Mouse (Mus musculus) kidney, embryonic 15.5 days (tissue): ENCODE data around the gene Pdzk1. TPM values are rescaled to one million over a fixed set of nuclear protein-coding genes. Genes with fewer than 3 reads are reported as not detected.

Experiments used
- ATAC-seq: fragments of 200-750 bp; cut with Nextera tagmentation; replicated peaks from 2 replicates; pipeline ENCODE4 v1.8.0; 2017; ENCODE audit warnings: moderate TSS enrichment; ENCODE audit not compliant: low FRiP score
- H3K27ac ChIP-seq: fragments of 300-500 bp; sonication (generic); 2 replicates; pipeline ENCODE4 v1.5.1; 2015; ENCODE audit warnings: mild to moderate bottlenecking, inconsistent platforms
- H3K27me3 ChIP-seq: fragments of 300-500 bp; sonication (generic); 2 replicates; pipeline ENCODE4 v1.6.1; 2015; ENCODE audit warnings: inconsistent platforms
- H3K36me3 ChIP-seq: fragments of 300-500 bp; sonication (generic); 2 replicates; pipeline ENCODE4 v1.6.1; 2015; ENCODE audit warnings: inconsistent platforms
- H3K4me1 ChIP-seq: fragments of 300-500 bp; sonication (generic); 2 replicates; pipeline ENCODE4 v1.6.1; 2015; ENCODE audit warnings: inconsistent platforms
- H3K4me2 ChIP-seq: fragments of 300-500 bp; sonication (generic); 2 replicates; pipeline ENCODE4 v1.6.1; 2015; ENCODE audit warnings: moderate library complexity, mild to moderate bottlenecking, inconsistent platforms
- H3K4me3 ChIP-seq: fragments of 300-500 bp; sonication (generic); replicated peaks from 2 replicates; pipeline ENCODE4 v1.5.1; 2015; ENCODE audit warnings: mild to moderate bottlenecking, inconsistent platforms
- H3K9ac ChIP-seq: fragments of 300-500 bp; sonication (generic); 2 replicates; pipeline ENCODE4 v1.6.1; 2015; ENCODE audit warnings: mild to moderate bottlenecking, inconsistent platforms
- H3K9me3 ChIP-seq: fragments of 300-500 bp; sonication (generic); replicated peaks from 2 replicates; pipeline ENCODE4 v1.6.1; 2016; ENCODE audit warnings: inconsistent platforms
- WGBS: fragments of 180-500 bp; shearing (Covaris S2); methylation state at CpG from one replicate; pipeline ENCODE4 v1.1.7; 2015; ENCODE audit warnings: mixed read lengths; 5-methylcytosine and 5-hydroxymethylcytosine counted together
- polyA plus RNA-seq: library from polyadenylated mRNA; unstranded; fragments of >200 nt; fragmentation: Nextera tagmentation; extraction: Ambion mirVana; gene quantifications from 2 replicates; pipeline ENCODE4 v1.2.1, GENCODE M21; 2015

Gene Pdzk1
- polyA plus RNA-seq, 1 experiment from 2014 or later = 138 TPM

DNA sequence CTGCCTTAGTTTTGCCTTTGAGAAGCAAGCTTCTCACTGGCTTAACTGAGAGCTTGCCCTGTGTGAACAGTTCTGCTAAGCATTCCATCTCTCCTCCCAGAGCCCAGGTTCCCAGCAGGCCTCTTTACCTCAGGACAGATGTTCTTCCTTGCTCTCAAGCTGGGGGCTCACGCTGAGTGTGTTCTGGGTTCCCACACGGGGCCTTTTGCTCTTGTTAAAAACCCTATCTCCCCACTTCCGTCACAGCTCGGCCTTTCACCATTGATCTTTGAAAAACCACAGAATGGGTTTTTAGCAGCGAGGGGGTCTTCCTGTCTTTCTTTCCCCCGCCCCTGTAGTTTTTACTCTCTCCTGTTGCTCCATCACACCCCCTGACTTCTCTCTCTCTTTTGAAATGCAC, 14.7 kb upstream of the Pdzk1 start:
- Histone ChIP-seq H3K9ac (no peak overlapping the region), H3K9me3 (no peaks in the 10 kb centered on the region), H3K36me3 (no peaks in the 10 kb centered on the region), H3K27ac (no peak overlapping the region), H3K4me2 (no peak overlapping the region), H3K4me3 (no peak overlapping the region), H3K4me1 (peaks cover 12% of the 10 kb centered on the region), H3K27me3 (0 out of 2 replicates have a peak, but pooled peaks cover 3% of the 10 kb centered on the region)
- 66% methylated on average over 6 of the region's 6 CpGs for WGBS
- no peak for ATAC-seq

DNA sequence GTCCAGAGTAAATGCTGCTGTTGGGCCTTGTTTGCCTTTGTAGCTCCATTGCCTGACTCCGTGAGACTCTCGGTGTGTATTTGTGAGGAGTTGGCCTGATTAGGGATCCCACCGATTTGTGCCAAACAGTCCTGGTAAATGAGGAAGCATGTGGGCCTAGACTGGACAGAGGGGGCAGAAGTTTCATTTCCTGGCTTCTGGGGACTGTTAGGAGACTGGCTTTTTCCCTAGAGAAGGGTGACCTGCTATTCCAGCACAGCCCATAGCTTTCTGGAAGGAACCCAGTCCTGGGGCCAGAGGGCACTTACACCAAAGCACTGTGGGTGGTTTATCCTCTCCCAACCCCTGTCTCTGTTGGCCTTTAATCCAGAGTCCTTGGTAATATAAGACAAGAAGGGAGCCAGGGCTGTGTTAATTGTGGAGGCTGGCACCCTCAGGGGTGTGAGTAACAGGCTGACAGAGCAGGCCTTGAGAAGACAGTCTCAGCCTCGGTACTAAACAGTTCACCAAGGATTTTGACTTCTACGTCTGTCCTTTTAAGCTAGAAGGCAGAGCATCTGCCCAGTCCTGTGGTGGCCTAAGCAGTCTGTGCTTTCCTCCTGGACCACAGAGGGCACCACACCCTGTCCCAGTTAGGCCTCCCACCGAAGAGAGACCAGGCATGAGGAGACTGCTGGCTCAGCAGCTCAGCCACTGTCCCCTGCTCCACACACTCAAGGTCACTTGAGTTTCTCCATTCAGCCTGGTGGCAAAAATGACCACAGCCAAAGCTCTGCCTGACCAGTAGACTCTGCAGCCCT, 8.8 kb upstream of the Pdzk1 start:
- Histone ChIP-seq H3K9ac (no peak overlapping the region), H3K27me3 (no peaks in the 10 kb centered on the region), H3K4me3 (no peak overlapping the region), H3K27ac (no peak overlapping the region), H3K4me1 (peaks cover 5% of the 10 kb centered on the region), H3K36me3 (no peaks in the 10 kb centered on the region), H3K4me2 (no peak overlapping the region), H3K9me3 (no peaks in the 10 kb centered on the region)
- 83% methylated on average over 6 of the region's 6 CpGs for WGBS
- peak; percentile 52; the same call in 1 of the 2 replicates for ATAC-seq

DNA sequence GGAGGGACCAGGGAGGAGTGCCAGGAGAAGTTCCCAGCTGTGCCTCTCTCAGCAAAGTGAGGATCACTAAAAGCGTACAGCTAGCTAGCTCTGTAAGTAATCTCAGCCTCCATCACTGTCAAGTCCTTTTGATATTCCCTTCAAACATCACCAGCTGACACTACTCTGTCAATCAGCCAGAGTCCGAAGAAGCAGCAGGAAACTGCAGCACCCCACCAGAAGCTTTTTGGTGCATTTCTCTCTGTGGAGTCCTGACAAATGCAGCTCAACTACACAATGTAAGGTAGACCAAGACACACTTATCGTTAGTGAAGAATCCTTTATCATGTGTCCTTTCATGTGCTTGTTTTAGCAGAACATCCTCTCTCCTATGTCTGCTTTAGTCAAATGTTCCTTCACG, 7.5 kb upstream of the Pdzk1 start:
- Histone ChIP-seq H3K9me3 (no peaks in the 10 kb centered on the region), H3K9ac (no peak overlapping the region), H3K27me3 (no peaks in the 10 kb centered on the region), H3K4me3 (no peak overlapping the region), H3K4me2 (no peak overlapping the region), H3K27ac (no peak overlapping the region), H3K36me3 (no peaks in the 10 kb centered on the region), H3K4me1 (peaks cover 8% of the 10 kb centered on the region)
- ATAC-seq = no peak
- 89% methylated on average over 4 of the region's 4 CpGs for WGBS

DNA sequence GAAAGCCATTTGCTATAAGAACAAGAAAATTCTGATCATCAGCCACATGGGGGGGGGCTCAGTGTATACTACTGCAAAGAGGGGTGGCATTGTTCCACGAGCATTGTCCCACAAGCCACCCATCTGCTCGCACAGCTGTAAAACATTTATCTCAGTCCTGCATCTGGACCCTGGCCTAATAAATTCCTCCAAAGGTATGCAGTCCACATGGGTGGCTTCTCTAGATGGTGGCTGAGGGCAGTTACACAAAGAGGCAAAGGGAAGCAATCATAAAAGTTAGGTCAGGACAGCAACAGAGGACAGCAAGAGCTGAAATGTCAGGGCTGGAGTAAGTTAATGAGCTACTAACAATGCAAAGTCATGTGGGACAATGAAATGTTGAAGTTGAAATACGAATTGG, 5.4 kb upstream of the Pdzk1 start:
- WGBS = 39% methylated on average over 3 of the region's 3 CpGs
- Histone ChIP-seq H3K27me3 (no peaks in the 10 kb centered on the region), H3K4me2 (no peak overlapping the region), H3K9ac (no peak overlapping the region), H3K4me1 (peaks cover 8% of the 10 kb centered on the region), H3K9me3 (no peaks in the 10 kb centered on the region), H3K4me3 (no peak overlapping the region), H3K36me3 (no peaks in the 10 kb centered on the region), H3K27ac (no peak overlapping the region)
- no peak for ATAC-seq

DNA sequence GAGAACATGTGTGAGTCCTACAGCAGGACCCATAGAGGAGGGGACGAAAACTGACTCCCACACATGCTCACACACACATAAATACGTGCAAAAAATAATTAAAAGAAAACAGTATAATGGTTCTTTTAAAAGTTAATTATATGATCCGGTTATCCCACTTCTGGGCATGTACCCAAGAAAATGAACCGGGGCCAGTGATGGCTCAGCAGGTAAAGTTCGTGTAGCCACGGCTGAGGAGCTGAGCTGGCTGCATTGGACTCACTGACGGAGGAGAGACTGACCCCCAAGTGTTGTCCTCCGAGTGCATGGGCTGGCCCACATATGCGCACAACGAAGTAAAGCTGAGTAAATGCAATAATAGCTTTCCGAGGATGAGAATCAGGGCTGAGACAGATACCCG, 4.5 kb upstream of the Pdzk1 start:
- no peaks in the 10 kb centered on the region for H3K36me3 ChIP-seq
- no peak overlapping the region for H3K9ac ChIP-seq
- no peak overlapping the region for H3K27ac ChIP-seq
- no peaks in the 10 kb centered on the region for H3K27me3 ChIP-seq
- WGBS = 77% methylated on average over 12 of the region's 12 CpGs
- no peak overlapping the region for H3K4me3 ChIP-seq
- no peak for ATAC-seq
- H3K9me3 ChIP-seq = no peaks in the 10 kb centered on the region
- peaks cover 10% of the 10 kb centered on the region for H3K4me1 ChIP-seq
- no peak overlapping the region for H3K4me2 ChIP-seq

DNA sequence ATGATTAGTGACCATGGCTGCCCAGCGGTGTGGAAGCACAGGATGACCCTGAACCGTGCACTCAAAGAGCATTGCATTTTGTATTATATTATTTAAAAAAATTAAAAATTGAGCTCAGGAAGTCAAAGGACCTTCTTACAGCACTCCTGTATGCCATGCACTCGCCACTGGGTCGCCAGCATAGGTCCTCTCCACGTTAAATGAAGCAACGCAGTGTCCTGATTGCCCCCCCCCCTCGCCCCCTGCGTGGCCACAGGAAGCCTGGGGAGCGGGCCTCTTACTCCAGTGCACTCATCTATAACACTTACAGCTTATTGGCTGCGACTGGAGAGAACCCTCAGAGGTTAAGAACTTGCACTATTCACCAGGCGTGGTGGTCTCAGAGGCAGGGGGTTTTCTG, 3.8 kb upstream of the Pdzk1 start:
- ATAC-seq = no peak
- Histone ChIP-seq H3K4me3 (no peak overlapping the region), H3K36me3 (no peaks in the 10 kb centered on the region), H3K4me2 (no peak overlapping the region), H3K9ac (no peak overlapping the region), H3K27me3 (no peaks in the 10 kb centered on the region), H3K4me1 (peaks cover 12% of the 10 kb centered on the region), H3K27ac (no peak overlapping the region), H3K9me3 (no peaks in the 10 kb centered on the region)
- WGBS = 33% methylated on average over 11 of the region's 11 CpGs

DNA sequence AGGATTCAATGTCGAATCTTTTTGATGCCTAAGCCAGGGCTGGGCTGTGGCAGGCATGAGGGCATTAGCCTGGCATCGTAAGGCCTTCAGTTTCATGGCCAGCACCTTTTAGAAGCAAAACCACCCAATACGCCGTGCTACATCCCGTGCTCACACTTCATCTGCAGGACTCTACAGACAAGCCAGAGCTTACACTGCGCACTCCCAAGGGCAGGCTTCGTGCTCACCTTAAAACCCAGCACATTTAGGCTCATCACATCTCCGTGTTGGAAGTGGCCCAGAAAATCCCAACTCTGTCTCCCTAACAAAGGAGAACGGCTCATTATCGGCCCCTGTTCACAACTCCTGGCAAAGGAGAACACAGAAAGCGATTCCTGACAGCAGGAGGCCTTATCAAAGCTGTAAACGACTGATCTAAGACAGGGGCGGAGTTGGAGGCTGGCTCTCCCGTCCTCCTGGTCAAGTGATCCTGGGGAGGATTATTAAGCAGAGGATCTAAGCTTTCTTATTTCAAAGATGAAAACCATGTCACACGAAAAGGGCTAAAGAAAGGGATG, 698 bp upstream of the Pdzk1 start:
- H3K9me3 ChIP-seq = no peaks in the 10 kb centered on the region
- no peaks in the 10 kb centered on the region for H3K36me3 ChIP-seq
- H3K4me2 ChIP-seq = no peak overlapping the region
- H3K27ac ChIP-seq = 0 out of 2 replicates have a peak overlapping the region, but pooled peaks have one; percentile 61
- no peak overlapping the region for H3K9ac ChIP-seq
- H3K4me1 ChIP-seq = peaks cover 16% of the 10 kb centered on the region
- H3K4me3 ChIP-seq = no peak overlapping the region
- WGBS = 43% methylated on average over 15 of the region's 15 CpGs
- no peak for ATAC-seq
- no peaks in the 10 kb centered on the region for H3K27me3 ChIP-seq

DNA sequence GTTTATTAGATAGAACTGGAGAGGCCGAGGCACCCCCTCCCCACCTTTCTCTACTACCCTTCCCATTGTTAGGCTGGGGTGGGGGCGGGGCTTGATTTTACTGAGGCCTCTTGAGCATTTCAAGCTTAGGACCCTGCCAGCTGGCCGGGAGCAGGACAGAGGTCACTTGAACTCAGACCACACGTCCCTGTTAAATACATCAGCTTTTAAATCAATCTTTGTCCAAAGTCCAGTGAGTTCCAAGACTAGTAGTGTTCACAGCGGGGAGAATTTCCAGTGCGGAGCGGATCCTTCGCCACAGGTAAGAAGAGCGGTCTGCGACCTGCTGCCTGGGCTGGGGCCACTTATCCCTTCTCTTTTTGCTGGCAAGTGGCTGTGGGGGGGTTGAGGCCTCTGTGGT, 772 bp downstream of the Pdzk1 start:
- Histone ChIP-seq H3K36me3 (no peaks in the 10 kb centered on the region), H3K27ac (peak overlapping the region; percentile 41), H3K9ac (no peak overlapping the region), H3K27me3 (no peaks in the 10 kb centered on the region), H3K4me2 (no peak overlapping the region), H3K4me3 (peak overlapping the region; percentile 18), H3K9me3 (no peaks in the 10 kb centered on the region), H3K4me1 (peaks cover 22% of the 10 kb centered on the region)
- 76% methylated on average over 10 of the region's 10 CpGs for WGBS
- peak; percentile 38; the same call in 1 of the 2 replicates for ATAC-seq

DNA sequence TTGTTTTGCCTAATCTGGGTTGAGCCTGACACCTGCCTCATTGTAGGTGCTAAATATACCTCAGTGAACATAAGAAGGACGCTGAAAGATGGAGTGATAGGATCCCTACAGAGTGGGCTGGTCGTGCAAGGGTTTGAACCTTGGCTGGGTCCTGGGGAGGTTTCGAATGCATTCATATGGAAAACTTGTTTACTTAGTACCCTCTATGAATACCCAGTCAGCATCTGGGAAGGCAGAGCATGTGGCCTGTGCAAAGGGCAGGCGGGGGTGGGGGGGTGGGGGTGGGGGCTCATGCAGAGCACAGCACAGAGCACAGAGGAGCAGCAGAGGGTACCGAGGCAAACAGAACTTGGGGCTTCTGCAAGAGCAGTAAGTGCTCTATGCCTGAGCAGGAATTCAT, 3.8 kb downstream of the Pdzk1 start:
- Histone ChIP-seq H3K36me3 (no peaks in the 10 kb centered on the region), H3K4me3 (peak overlapping the region; percentile 0; the same call in 1 of the 2 replicates), H3K4me2 (peak overlapping the region; percentile 32; the same call in 1 of the 2 replicates), H3K4me1 (peaks cover 49% of the 10 kb centered on the region), H3K9me3 (no peaks in the 10 kb centered on the region), H3K27me3 (no peaks in the 10 kb centered on the region), H3K9ac (no peak overlapping the region), H3K27ac (peak overlapping the region; percentile 66; the same call in 1 of the 2 replicates)
- WGBS = 47% methylated on average over 5 of the region's 5 CpGs
- ATAC-seq = peak; percentile 61

DNA sequence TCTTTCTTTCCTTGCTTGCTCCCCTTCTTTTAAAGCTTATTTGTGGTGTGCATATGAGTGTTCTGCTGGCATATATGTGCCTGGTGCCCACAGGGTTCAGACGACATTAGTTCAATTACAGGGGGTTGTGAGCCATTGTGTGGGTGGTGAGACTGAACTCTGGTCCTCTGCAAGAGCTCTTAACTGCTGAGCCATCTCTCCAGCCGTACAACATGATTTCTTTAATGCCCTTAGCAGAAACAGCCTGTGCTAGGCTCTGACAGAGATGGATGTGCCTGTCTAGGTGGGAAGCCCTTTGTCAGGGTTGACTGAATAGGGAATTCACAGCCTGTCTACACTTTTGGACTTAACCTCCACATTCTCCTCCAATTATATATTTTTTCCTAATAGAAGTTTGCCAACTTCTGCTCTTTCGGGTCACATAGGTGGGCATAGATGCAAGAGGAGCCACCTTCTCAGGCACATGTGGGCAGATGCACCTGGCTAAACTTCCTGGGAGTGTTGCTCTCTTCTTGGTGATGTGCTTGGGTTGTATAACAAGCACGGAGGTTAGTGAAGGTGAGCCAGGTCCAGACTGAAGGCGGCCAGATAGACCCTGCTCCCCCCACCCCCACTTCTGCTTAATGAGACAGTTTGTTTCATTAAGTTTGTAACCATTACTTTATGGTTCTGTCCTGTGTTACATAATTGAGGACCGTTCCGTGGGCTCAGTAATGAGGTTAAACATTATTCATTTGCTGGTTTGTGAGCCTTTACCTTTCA, 5.7 kb downstream of the Pdzk1 start:
- no peaks in the 10 kb centered on the region for H3K36me3 ChIP-seq
- peak overlapping the region; percentile 60 for H3K27ac ChIP-seq
- H3K4me2 ChIP-seq = peak overlapping the region; percentile 32
- no peaks in the 10 kb centered on the region for H3K9me3 ChIP-seq
- WGBS = 39% methylated on average over 7 of the region's 7 CpGs
- H3K27me3 ChIP-seq = no peaks in the 10 kb centered on the region
- H3K4me1 ChIP-seq = peaks cover 49% of the 10 kb centered on the region
- ATAC-seq = 0 out of 2 replicates have a peak, but pooled peaks have one; percentile 17
- no peak overlapping the region for H3K9ac ChIP-seq
- H3K4me3 ChIP-seq = 0 out of 2 replicates have a peak overlapping the region, but pooled peaks have one; percentile 8

DNA sequence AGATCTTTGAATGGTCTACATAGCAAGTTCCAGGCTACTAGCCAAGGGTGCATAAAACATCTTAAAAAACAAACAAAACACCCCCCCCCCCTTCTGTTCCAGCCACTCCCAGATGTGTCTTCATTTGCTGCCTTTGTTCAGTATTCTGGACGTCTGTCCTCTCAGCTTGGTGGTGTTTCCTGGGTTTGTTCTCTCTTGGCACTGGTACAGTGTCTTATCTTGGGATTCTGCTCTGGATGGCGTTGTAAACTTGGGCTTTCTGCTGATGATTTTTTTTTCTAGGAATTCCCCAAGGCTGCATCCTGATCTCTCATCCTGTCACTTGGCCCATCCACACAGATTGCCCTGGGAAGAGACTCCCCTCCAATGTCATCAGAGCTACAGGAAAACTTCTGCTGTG, 7.3 kb downstream of the Pdzk1 start:
- Histone ChIP-seq H3K4me3 (no peak overlapping the region), H3K9me3 (no peaks in the 10 kb centered on the region), H3K36me3 (no peaks in the 10 kb centered on the region), H3K27ac (peak overlapping the region; percentile 54), H3K9ac (no peak overlapping the region), H3K4me1 (peaks cover 54% of the 10 kb centered on the region), H3K27me3 (no peaks in the 10 kb centered on the region), H3K4me2 (no peak overlapping the region)
- WGBS = 35% methylated on average over 2 of the region's 2 CpGs
- no peak for ATAC-seq
